ENCODE assay signal across 8 mouse cellular contexts in genomic region chr12:115298041-115298440, GRCm38 (mm10).
DNase-seq lines count a peak whose midpoint lies in the region; ATAC-seq lines count a peak whose summit lies in the region.
"Not testable (repeated sequence)": the region's sequence is repeated elsewhere in the genome, so short reads cannot be mapped to it uniquely, and the experiment has no call there.

No protein-coding gene starts in this region.

- not testable (repeated sequence) for H3K27me3 ChIP-seq in splenic B cell, adult 2 months (ENCODE audit: control insufficient read depth, insufficient read depth, low read length, poor library complexity, severe bottlenecking)

- DNase-seq in B cell, adult 2 months = peak; percentile 1 to 14
- DNase-seq in T-cell, adult 2 months (ENCODE audit: low spot score) = peak; percentile 35
- peak; percentile 1 for DNase-seq in lung, postnatal 14 days
- DNase-seq in naive thymus-derived CD4-positive, alpha-beta T cell, adult 2 months (ENCODE audit: low read depth) = peak; percentile 55
- peak; percentile 37 for DNase-seq in splenic B cell, adult 2 months (ENCODE audit: low read depth, low spot score)
- DNase-seq in thymus, postnatal 14 days = peak; percentile 50
- DNase-seq in thymus, postnatal 4 days = peak; percentile 50

- ATAC-seq in CD4-positive, CD25-positive, alpha-beta regulatory T cell, adult 4 months = peak; percentile 42

- H3K36me3 ChIP-seq in splenic B cell, adult 2 months (ENCODE audit: control insufficient read depth, insufficient read depth, low read length, poor library complexity, severe bottlenecking) = not testable (repeated sequence)

Comparison
In these comparisons a context has a peak if more than half of its experiments do, and no peak if none do; other contexts are left out.
1. Peak in every context shown above with its lines: DNase-seq and ATAC-seq.
2. DNase-seq: peak in every context shown above with its lines; median percentile 55 in naive thymus-derived CD4-positive, alpha-beta T cell, adult 2 months; 50 in thymus, postnatal 14 days; 50 in thymus, postnatal 4 days; 37 in splenic B cell, adult 2 months; 35 in T-cell, adult 2 months; 8 in B cell, adult 2 months; 1 in lung, postnatal 14 days.